20 mouse cellular contexts compared by ENCODE assay signal in the genomic region with DNA sequence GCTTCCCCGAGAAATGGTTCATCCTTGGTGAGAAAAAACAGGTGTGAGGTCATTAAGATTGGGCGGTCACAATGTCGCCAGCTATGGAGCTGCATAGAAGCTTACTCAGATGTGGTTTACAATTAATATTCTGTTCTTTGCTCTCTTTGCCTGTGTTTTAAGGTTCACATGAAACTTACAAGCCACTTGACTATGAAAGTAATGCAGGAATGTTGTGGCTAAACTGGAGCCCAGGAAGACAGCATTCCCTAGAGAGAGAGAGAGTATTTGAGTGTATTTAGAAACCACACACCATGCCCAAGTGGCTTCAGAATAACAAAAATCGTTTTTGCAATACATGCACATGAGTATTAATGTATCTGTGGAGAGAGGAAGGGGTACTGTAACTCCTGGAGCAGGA.
A peak's percentile ranks its signal among the peaks of the same experiment; 100 is the strongest.
DNase-seq lines count a peak whose midpoint lies in the region; ATAC-seq and TF ChIP-seq lines count a peak whose summit lies in the region.
"Had no signal": no experiment of that assay in that cellular context is flagged by ENCODE, and none has a peak within 500 bp of the region (broad histone marks: within the 10 kb centered on the region; RNA-seq: fewer than 3 reads in every experiment).

No protein-coding gene starts in this region.

- H3K36me3 ChIP-seq in forebrain, embryonic 16.5 days (ENCODE audit: control insufficient read depth, insufficient read depth) = no peaks in the 10 kb centered on the region
- H3K36me3 ChIP-seq in forebrain, embryonic 14.5 days (ENCODE audit: control insufficient read depth, insufficient read depth, low read length) = no peaks in the 10 kb centered on the region
- H3K36me3 ChIP-seq in midbrain, embryonic 13.5 days = no peaks in the 10 kb centered on the region
- no peaks in the 10 kb centered on the region for H3K36me3 ChIP-seq in midbrain, embryonic 11.5 days (ENCODE audit: control insufficient read depth, insufficient read depth, low read length)
- H3K36me3 ChIP-seq in lung, postnatal 0 days (ENCODE audit: insufficient read depth, low read length) = no peaks in the 10 kb centered on the region
- H3K36me3 ChIP-seq: embryonic facial prominence, embryonic 12.5 days; heart, embryonic 12.5 days; hindbrain, embryonic 10.5 days had no signal

- 0 out of 2 replicates have a peak overlapping the region, but pooled peaks have one; percentile 28 for H3K27ac ChIP-seq in forebrain, embryonic 16.5 days (ENCODE audit: low read length)
- no peak overlapping the region for H3K27ac ChIP-seq in forebrain, embryonic 14.5 days (ENCODE audit: low read depth, low read length)
- H3K27ac ChIP-seq in midbrain, embryonic 13.5 days = 0 out of 2 replicates have a peak overlapping the region, but pooled peaks have one; percentile 45
- H3K27ac ChIP-seq in midbrain, embryonic 11.5 days (ENCODE audit: low read depth, low read length) = no peak overlapping the region
- no peak overlapping the region for H3K27ac ChIP-seq in lung, postnatal 0 days (ENCODE audit: low read length)
- H3K27ac ChIP-seq: embryonic facial prominence, embryonic 12.5 days; hindbrain, embryonic 10.5 days had no signal

- TF ChIP-seq EP300 in lung, postnatal 0 days (IDR thresholded peaks at IDR 0.05) = no peak

- H3K4me1 ChIP-seq in forebrain, embryonic 16.5 days (replicated peaks; ENCODE audit: control insufficient read depth, insufficient read depth, low read length) = peaks cover 18% of the 10 kb centered on the region
- H3K4me1 ChIP-seq in forebrain, embryonic 14.5 days (ENCODE audit: control insufficient read depth, insufficient read depth, low read length) = no peaks in the 10 kb centered on the region
- no peaks in the 10 kb centered on the region for H3K4me1 ChIP-seq in midbrain, embryonic 13.5 days (replicated peaks)
- no peaks in the 10 kb centered on the region for H3K4me1 ChIP-seq in midbrain, embryonic 11.5 days (ENCODE audit: control insufficient read depth, insufficient read depth, low read length)
- H3K4me1 ChIP-seq in lung, postnatal 0 days (ENCODE audit: insufficient read depth, low read depth, low read length) = no peaks in the 10 kb centered on the region
- H3K4me1 ChIP-seq: embryonic facial prominence, embryonic 12.5 days; heart, embryonic 12.5 days; hindbrain, embryonic 10.5 days had no signal

- no peak for TF ChIP-seq CTCF in Patski (IDR thresholded peaks at IDR 0.05)
- TF ChIP-seq CTCF in lung, postnatal 0 days (IDR thresholded peaks at IDR 0.05) = no peak

- WGBS in forebrain, embryonic 16.5 days = 82% methylated on average over 4 of the region's 4 CpGs
- 82% methylated on average over 4 of the region's 4 CpGs for WGBS in forebrain, embryonic 14.5 days
- WGBS in midbrain, embryonic 13.5 days = 87% methylated on average over 4 of the region's 4 CpGs
- 80% methylated on average over 4 of the region's 4 CpGs for WGBS in midbrain, embryonic 11.5 days
- 67% methylated on average over 4 of the region's 4 CpGs for WGBS in lung, postnatal 0 days

- no peak overlapping the region for H3K4me2 ChIP-seq in forebrain, embryonic 16.5 days (ENCODE audit: low read length)
- no peak overlapping the region for H3K4me2 ChIP-seq in forebrain, embryonic 14.5 days (ENCODE audit: low read length)
- no peak overlapping the region for H3K4me2 ChIP-seq in midbrain, embryonic 13.5 days (replicated peaks)
- H3K4me2 ChIP-seq in midbrain, embryonic 11.5 days = no peak overlapping the region
- H3K4me2 ChIP-seq in lung, postnatal 0 days (replicated peaks; ENCODE audit: low read depth, low read length) = no peak overlapping the region
- H3K4me2 ChIP-seq: embryonic facial prominence, embryonic 12.5 days; heart, embryonic 12.5 days had no signal

- no peak for ATAC-seq in forebrain, embryonic 16.5 days
- ATAC-seq in forebrain, embryonic 14.5 days = no peak
- no peak for ATAC-seq in midbrain, embryonic 13.5 days
- no peak for ATAC-seq in midbrain, embryonic 11.5 days (ENCODE audit: low FRiP score)
- ATAC-seq in Patski = peak; percentile 85
- ATAC-seq in lung, postnatal 0 days = no peak
- ATAC-seq: activated CD4-positive, CD25-positive, alpha-beta regulatory T cell, adult 4 months; forebrain, postnatal 0 days; inflammation-experienced regulatory T-cells, adult 6 months; intestine, postnatal 0 days had no signal

- no peaks in the 10 kb centered on the region for H3K27me3 ChIP-seq in forebrain, embryonic 16.5 days (replicated peaks; ENCODE audit: control insufficient read depth, insufficient read depth, low read length)
- no peaks in the 10 kb centered on the region for H3K27me3 ChIP-seq in forebrain, embryonic 14.5 days (replicated peaks; ENCODE audit: control insufficient read depth, insufficient read depth, low read length)
- no peaks in the 10 kb centered on the region for H3K27me3 ChIP-seq in midbrain, embryonic 13.5 days
- no peaks in the 10 kb centered on the region for H3K27me3 ChIP-seq in midbrain, embryonic 11.5 days (ENCODE audit: control insufficient read depth, insufficient read depth, low read length)
- H3K27me3 ChIP-seq in Patski = peaks cover 4% of the 10 kb centered on the region
- H3K27me3 ChIP-seq in lung, postnatal 0 days (replicated peaks; ENCODE audit: insufficient read depth, low read length) = no peaks in the 10 kb centered on the region
- H3K27me3 ChIP-seq: embryonic facial prominence, embryonic 12.5 days; heart, embryonic 12.5 days had no signal

- POLR2A ChIA-PET in Patski (lab: Charles Lee) = no interaction called here

- H3K9ac ChIP-seq in forebrain, embryonic 16.5 days (replicated peaks; ENCODE audit: low read depth, low read length) = no peak overlapping the region
- H3K9ac ChIP-seq in forebrain, embryonic 14.5 days (ENCODE audit: low read length) = no peak overlapping the region
- H3K9ac ChIP-seq in midbrain, embryonic 13.5 days (replicated peaks) = no peak overlapping the region
- no peak overlapping the region for H3K9ac ChIP-seq in midbrain, embryonic 11.5 days (ENCODE audit: low read length)
- H3K9ac ChIP-seq in lung, postnatal 0 days (replicated peaks; ENCODE audit: low read depth) = no peak overlapping the region
- H3K9ac ChIP-seq: embryonic facial prominence, embryonic 12.5 days; forebrain, postnatal 0 days; heart, embryonic 12.5 days had no signal

- CTCF ChIA-PET in Patski (lab: Charles Lee) = interaction anchor here (1.4 to 1.5 kb wide), 2 partner anchors 11 to 85 kb away, joined by 3 read pairs; no protein-coding TSS in a partner anchor

- DNase-seq in forebrain, embryonic 14.5 days (ENCODE audit: low spot score) = no peak
- DNase-seq in midbrain, embryonic 11.5 days (ENCODE audit: low spot score, missing footprints) = no peak
- DNase-seq in 3T3-L1 (ENCODE audit: low read depth, low spot score) (peak; percentile 19), Patski (ENCODE audit: low read depth, low spot score) (peak; percentile 17)
- no peak for DNase-seq in lung, postnatal 0 days (ENCODE audit: low spot score)
- no peak for DNase-seq in layer of hippocampus, adult 9-11 months
- DNase-seq: adrenal gland, postnatal 14 days; cerebellum, adult 11-12 months; cerebellum, adult 9-10 months; cerebellum, postnatal 25 days; forebrain, postnatal 0 days; gastrocnemius, postnatal 25 days had no signal

- in situ Hi-C loops in Patski (cut with MboI; ENCODE audit: low pct_unique_long_range_greater_than_20kb) = no loop called here

- no peak overlapping the region for H3K4me3 ChIP-seq in forebrain, embryonic 16.5 days (replicated peaks; ENCODE audit: low read length)
- H3K4me3 ChIP-seq in forebrain, embryonic 14.5 days (ENCODE audit: low read depth, low read length) = no peak overlapping the region
- H3K4me3 ChIP-seq in midbrain, embryonic 13.5 days (replicated peaks) = no peak overlapping the region
- H3K4me3 ChIP-seq in midbrain, embryonic 11.5 days (ENCODE audit: low read depth, low read length) = no peak overlapping the region
- H3K4me3 ChIP-seq in lung, postnatal 0 days (ENCODE audit: low read depth, low read length) = no peak overlapping the region
- H3K4me3 ChIP-seq: embryonic facial prominence, embryonic 12.5 days; heart, embryonic 12.5 days; hindbrain, embryonic 10.5 days had no signal

- H3K9me3 ChIP-seq in forebrain, embryonic 16.5 days (ENCODE audit: control insufficient read depth, low read length) = no peaks in the 10 kb centered on the region
- H3K9me3 ChIP-seq in forebrain, embryonic 14.5 days (replicated peaks; ENCODE audit: control insufficient read depth, low read length) = no peaks in the 10 kb centered on the region
- peaks cover 2% of the 10 kb centered on the region; the same call in 1 of the 2 replicates for H3K9me3 ChIP-seq in midbrain, embryonic 13.5 days
- no peaks in the 10 kb centered on the region for H3K9me3 ChIP-seq in midbrain, embryonic 11.5 days (ENCODE audit: control insufficient read depth, low read length)
- H3K9me3 ChIP-seq in lung, postnatal 0 days (ENCODE audit: low read length) = no peaks in the 10 kb centered on the region
- H3K9me3 ChIP-seq: embryonic facial prominence, embryonic 12.5 days; heart, embryonic 12.5 days; hindbrain, embryonic 10.5 days had no signal

Comparison
In these comparisons a context has a peak if more than half of its experiments do, and no peak if none do; other contexts are left out.
1. H3K27ac ChIP-seq: peak in forebrain, embryonic 16.5 days (single experiment) and midbrain, embryonic 13.5 days (single experiment); none in forebrain, embryonic 14.5 days (single experiment), midbrain, embryonic 11.5 days (single experiment) and lung, postnatal 0 days (single experiment).
2. DNase-seq: peak in 3T3-L1 (single experiment) and Patski (single experiment); none in forebrain, embryonic 14.5 days (single experiment), midbrain, embryonic 11.5 days (single experiment), lung, postnatal 0 days (single experiment) and layer of hippocampus, adult 9-11 months (single experiment).